Mouse (Mus musculus) embryonic facial prominence, embryonic 15.5 days (tissue): ENCODE results near the gene Zfp526. TPM values are rescaled to one million over a fixed set of nuclear protein-coding genes. Genes with fewer than 3 reads are reported as not detected.

ENCODE experiments used
- ATAC-seq: fragments of 200-750 bp; cut with Nextera tagmentation; 2 replicates; pipeline ENCODE4 v1.8.0; 2017; ENCODE audit warnings: low read depth, moderate TSS enrichment; ENCODE audit not compliant: insufficient number of reproducible peaks, low FRiP score, low TSS enrichment
- H3K27ac ChIP-seq: fragments of 300-500 bp; sonication (generic); replicated peaks from 2 replicates; pipeline ENCODE4 v1.5.1; 2015; ENCODE audit warnings: mild to moderate bottlenecking, inconsistent platforms
- H3K27me3 ChIP-seq: fragments of 300-500 bp; sonication (generic); 2 replicates; pipeline ENCODE4 v1.6.1; 2015; ENCODE audit warnings: inconsistent platforms
- H3K36me3 ChIP-seq: fragments of 300-500 bp; sonication (generic); 2 replicates; pipeline ENCODE4 v1.6.1; 2015; ENCODE audit warnings: mild to moderate bottlenecking, inconsistent platforms
- H3K4me1 ChIP-seq: fragments of 300-500 bp; sonication (generic); 2 replicates; pipeline ENCODE4 v1.6.1; 2015; ENCODE audit warnings: inconsistent platforms
- H3K4me2 ChIP-seq: fragments of 300-500 bp; sonication (generic); replicated peaks from 2 replicates; pipeline ENCODE4 v1.6.1; 2015; ENCODE audit warnings: mild to moderate bottlenecking, inconsistent platforms
- H3K4me3 ChIP-seq: fragments of 300-500 bp; sonication (generic); replicated peaks from 2 replicates; pipeline ENCODE4 v1.5.1; 2015; ENCODE audit warnings: mild to moderate bottlenecking, inconsistent platforms
- H3K9ac ChIP-seq: fragments of 300-500 bp; sonication (generic); 2 replicates; pipeline ENCODE4 v1.6.1; 2015; ENCODE audit warnings: inconsistent platforms
- H3K9me3 ChIP-seq: fragments of 300-500 bp; sonication (generic); replicated peaks from 2 replicates; pipeline ENCODE4 v1.6.1; 2016; ENCODE audit warnings: inconsistent platforms
- WGBS: fragments of 180-500 bp; shearing (Covaris S2); methylation state at CpG from one replicate; pipeline ENCODE4 v1.1.7; 2015; 5-methylcytosine and 5-hydroxymethylcytosine counted together
- polyA plus RNA-seq: library from polyadenylated mRNA; unstranded; fragments of >200 nt; fragmentation: Nextera tagmentation; extraction: Ambion mirVana; gene quantifications from 2 replicates; pipeline ENCODE4 v1.2.1, GENCODE M21; 2015

The Zfp526 gene
- polyA plus RNA-seq, 1 experiment from 2014 or later = 3.3 TPM

DNA sequence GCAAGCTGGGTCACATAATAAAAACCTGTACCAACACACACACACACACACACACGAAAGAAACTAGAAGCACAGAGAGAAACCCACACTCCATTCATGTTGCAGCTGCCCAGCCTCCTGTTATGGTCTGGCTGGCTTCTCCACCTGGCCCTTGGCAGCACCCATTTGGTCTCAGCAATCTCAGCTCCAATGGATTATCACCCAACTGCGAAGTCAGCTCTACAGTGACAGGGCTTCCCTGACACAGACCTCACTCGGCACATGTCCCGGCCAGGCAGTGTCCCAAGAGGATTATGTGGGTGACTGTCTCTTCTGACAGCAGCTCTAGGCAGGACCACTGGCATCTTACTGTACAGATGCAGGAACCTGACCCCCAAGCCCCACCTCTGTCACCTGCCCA, 10.7 kb upstream of the Zfp526 start:
- Histone ChIP-seq H3K9me3 (no peaks in the 10 kb centered on the region), H3K27me3 (no peaks in the 10 kb centered on the region), H3K4me1 (no peaks in the 10 kb centered on the region), H3K36me3 (peaks cover 21% of the 10 kb centered on the region; the same call in 1 of the 2 replicates), H3K4me2 (no peak overlapping the region), H3K27ac (no peak overlapping the region), H3K9ac (no peak overlapping the region), H3K4me3 (no peak overlapping the region)
- WGBS = 85% methylated on average over 4 of the region's 4 CpGs
- ATAC-seq = no peak

DNA sequence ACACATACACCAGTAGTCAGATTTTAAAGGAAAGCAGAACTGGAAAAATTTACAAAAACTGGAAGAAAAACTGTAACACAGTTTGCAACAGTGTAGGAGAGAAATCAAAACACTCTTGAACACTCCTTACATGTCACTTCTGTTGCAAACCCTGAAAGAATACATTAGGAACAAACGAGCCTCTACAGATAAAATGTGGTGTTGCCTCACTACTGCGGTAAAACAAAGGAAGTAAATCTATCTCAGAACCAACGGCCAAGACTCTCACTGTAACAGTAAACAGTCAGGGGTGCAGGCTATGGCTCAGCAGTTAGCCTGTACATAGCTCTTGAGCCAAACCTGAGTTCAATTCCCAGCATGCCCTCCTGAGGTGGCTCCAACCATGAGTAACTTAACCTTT, 8.1 kb upstream of the Zfp526 start:
- no peaks in the 10 kb centered on the region for H3K27me3 ChIP-seq
- H3K9me3 ChIP-seq = no peaks in the 10 kb centered on the region
- no peak overlapping the region for H3K9ac ChIP-seq
- H3K4me2 ChIP-seq = no peak overlapping the region
- no peak overlapping the region for H3K4me3 ChIP-seq
- H3K27ac ChIP-seq = no peak overlapping the region
- no peak for ATAC-seq
- 68% methylated on average over 3 of the region's 3 CpGs for WGBS
- H3K36me3 ChIP-seq = peaks cover 22% of the 10 kb centered on the region; the same call in 1 of the 2 replicates
- H3K4me1 ChIP-seq = peaks cover 4% of the 10 kb centered on the region; the same call in 1 of the 2 replicates

DNA sequence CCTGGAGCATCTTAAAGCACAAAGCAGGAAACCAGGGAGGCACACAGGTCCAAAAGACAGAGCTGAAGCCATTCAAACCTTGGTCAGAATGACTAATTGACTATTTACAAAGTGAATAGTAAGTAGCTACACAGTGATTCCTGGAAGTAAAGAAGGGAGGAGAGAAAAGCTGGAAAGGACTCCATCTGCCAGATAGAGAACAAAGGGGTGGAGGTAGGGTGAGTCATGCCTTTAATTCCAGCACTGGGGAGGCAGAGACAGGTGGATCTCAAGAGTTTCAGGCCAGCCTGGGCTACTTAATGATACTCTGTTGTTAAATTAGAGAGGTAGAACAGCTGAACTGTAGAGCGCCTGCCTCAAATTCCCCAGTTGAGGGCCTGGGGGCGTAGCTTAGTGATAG, 7.1 kb upstream of the Zfp526 start:
- no peak overlapping the region for H3K9ac ChIP-seq
- peaks cover 13% of the 10 kb centered on the region for H3K4me1 ChIP-seq
- no peaks in the 10 kb centered on the region for H3K9me3 ChIP-seq
- H3K36me3 ChIP-seq = peaks cover 22% of the 10 kb centered on the region; the same call in 1 of the 2 replicates
- H3K27me3 ChIP-seq = no peaks in the 10 kb centered on the region
- H3K4me2 ChIP-seq = no peak overlapping the region
- WGBS = 85% methylated on average over 2 of the region's 2 CpGs
- ATAC-seq = no peak
- no peak overlapping the region for H3K27ac ChIP-seq
- H3K4me3 ChIP-seq = no peak overlapping the region

DNA sequence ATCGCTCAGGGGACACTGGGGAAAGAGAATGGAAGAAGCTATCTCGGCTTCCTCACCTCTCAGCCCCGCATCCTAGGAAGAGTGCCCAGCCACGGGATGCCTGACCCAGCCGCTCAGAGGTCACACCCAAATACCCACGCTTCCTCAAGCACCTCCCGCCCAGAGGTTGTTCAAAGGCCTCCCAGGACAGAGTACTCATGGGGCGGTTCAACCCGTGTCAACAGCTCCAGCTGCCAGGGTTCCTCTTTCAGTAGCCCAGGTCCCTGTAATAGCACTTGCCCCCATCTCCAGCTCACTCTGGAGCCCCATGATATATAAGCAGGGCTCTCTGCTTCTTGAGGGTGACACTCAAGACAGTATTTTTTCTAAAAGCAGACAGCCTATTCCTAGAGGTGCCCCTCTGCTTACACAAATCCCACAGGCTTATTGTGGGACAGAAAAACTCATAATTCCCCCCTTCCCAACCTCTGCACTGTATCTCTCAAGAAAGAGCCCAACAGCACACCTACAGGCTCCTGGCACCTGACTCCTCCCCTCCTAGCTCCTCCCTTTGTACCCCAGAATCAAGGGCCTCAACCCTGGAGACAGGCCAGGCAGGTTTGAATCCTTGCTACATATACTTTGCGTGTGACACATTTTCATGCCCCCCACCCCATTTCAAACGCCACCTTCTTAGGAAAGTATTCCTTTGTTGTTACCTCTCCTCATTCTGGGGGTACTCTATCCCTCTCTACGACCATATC, 3.4 kb upstream of the Zfp526 start:
- WGBS = 52% methylated on average over 12 of the region's 12 CpGs
- 0 out of 2 replicates have a peak overlapping the region, but pooled peaks have one; percentile 68 for H3K27ac ChIP-seq
- ATAC-seq = no peak

DNA sequence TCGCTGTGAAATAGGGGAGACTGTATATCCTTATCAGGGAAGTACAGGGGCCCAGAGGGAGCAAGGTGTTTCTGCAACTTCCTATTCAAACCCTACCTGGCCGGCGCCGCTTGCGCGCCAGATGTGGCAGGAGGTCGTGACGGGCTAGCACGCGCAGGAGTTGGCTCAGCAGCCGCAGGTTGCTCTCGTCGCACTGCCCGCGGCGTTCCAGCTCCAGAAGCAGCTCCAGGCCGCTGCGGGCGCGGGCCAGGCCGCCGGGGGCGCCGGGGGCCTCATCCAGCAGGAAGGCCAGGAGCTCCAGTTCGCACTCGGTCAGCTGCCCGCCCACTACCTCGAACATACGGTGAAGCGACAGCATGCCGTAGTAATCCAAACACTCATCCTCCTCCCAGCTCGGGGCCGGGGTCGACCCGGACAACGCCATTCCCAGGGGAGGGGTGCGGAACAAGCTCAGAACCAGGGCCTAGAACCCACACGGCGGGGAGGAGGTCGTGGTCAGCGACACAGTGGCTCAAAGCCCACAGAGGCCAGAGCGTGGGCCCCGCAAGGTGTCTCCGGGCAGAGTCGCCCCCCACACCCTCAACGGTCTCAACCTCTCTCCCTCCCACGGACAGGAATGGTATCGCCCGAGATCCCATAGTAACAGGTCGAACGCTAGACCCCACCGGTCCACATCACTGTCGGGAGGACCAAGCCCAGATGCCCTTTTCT, 2.4 kb upstream of the Zfp526 start:
- ATAC-seq = no peak
- Histone ChIP-seq H3K27me3 (no peaks in the 10 kb centered on the region), H3K27ac (peak overlapping the region; percentile 75), H3K36me3 (0 out of 2 replicates have a peak, but pooled peaks cover 6% of the 10 kb centered on the region), H3K9ac (peak overlapping the region; percentile 67), H3K4me2 (peak overlapping the region; percentile 94), H3K9me3 (no peaks in the 10 kb centered on the region), H3K4me1 (peaks cover 38% of the 10 kb centered on the region), H3K4me3 (peak overlapping the region; percentile 82)
- under 1% methylated on average over 53 of the region's 53 CpGs for WGBS

More for the DNA sequence above, 3.4 kb upstream of the Zfp526 start:
- H3K4me1 ChIP-seq = peaks cover 37% of the 10 kb centered on the region
- peak overlapping the region; percentile 82 for H3K4me3 ChIP-seq
- no peaks in the 10 kb centered on the region for H3K27me3 ChIP-seq
- peak overlapping the region; percentile 94; the same call in 1 of the 2 replicates for H3K4me2 ChIP-seq
- H3K9ac ChIP-seq = no peak overlapping the region
- no peaks in the 10 kb centered on the region for H3K9me3 ChIP-seq
- H3K36me3 ChIP-seq = 0 out of 2 replicates have a peak, but pooled peaks cover 6% of the 10 kb centered on the region

DNA sequence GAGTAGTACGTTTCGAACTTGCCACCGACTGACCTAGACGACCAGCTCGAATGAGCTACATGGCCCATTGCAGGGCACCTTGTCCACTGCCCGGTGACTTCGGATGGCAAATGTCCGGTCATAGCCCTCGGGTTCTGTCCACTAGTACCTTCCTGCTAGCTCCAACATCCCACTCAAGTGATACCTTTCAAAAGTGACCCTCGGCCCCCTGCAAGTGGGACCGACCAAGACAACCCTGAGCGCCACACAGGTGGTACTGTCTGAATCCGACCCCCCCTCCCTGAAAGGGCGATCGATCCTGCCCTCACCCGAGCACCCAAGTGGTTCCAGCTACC, 1.8 kb upstream of the Zfp526 start:
- no peaks in the 10 kb centered on the region for H3K27me3 ChIP-seq
- under 1% methylated on average over 16 of the region's 16 CpGs for WGBS
- peak overlapping the region; percentile 82 for H3K4me3 ChIP-seq
- H3K27ac ChIP-seq = peak overlapping the region; percentile 75
- peaks cover 38% of the 10 kb centered on the region for H3K4me1 ChIP-seq
- peak; percentile 0; the same call in 1 of the 2 replicates for ATAC-seq
- peaks cover 10% of the 10 kb centered on the region for H3K36me3 ChIP-seq
- H3K9ac ChIP-seq = peak overlapping the region; percentile 67
- peak overlapping the region; percentile 94 for H3K4me2 ChIP-seq
- H3K9me3 ChIP-seq = no peaks in the 10 kb centered on the region

DNA sequence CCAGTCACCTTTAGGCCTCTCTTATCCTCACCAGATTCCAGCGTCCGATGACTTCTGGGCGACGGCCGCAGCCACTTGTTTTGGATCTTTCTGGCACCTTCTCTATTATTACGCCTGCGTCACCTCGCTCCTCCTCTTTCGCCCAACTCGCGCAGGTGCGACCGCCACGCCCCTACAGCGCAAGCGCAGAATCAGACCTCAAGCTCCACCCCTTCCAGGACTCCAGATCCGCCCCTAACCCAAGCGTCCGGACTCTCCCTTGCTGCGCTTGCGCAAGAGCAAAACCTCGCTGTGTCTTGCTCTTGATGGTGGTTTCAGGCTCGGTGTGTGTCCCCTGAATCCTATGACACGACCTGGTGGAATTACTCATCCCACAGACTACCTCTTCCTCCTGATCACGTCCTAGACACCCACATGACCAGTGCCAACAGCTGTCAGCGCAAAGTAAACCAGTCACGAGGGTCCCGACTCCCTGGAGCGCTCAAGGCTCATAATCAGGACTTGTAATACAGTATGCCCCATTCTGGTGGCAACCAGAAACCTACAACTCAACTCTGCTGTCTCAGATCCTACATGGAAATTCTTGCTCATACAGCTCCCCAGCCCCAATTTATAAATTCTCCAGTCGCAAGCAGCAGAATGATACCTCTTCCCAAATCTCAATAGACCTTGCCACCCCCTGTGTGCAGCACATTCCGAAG, 1.3 kb upstream of the Zfp526 start:
- peaks cover 38% of the 10 kb centered on the region for H3K4me1 ChIP-seq
- 3% methylated on average over 31 of the region's 31 CpGs for WGBS
- H3K4me2 ChIP-seq = peak overlapping the region; percentile 94
- H3K9ac ChIP-seq = peak overlapping the region; percentile 67
- peaks cover 15% of the 10 kb centered on the region for H3K36me3 ChIP-seq
- ATAC-seq = peak; percentile 78
- H3K9me3 ChIP-seq = no peaks in the 10 kb centered on the region
- peak overlapping the region; percentile 93 for H3K27ac ChIP-seq
- H3K27me3 ChIP-seq = no peaks in the 10 kb centered on the region
- peak overlapping the region; percentile 82 for H3K4me3 ChIP-seq

DNA sequence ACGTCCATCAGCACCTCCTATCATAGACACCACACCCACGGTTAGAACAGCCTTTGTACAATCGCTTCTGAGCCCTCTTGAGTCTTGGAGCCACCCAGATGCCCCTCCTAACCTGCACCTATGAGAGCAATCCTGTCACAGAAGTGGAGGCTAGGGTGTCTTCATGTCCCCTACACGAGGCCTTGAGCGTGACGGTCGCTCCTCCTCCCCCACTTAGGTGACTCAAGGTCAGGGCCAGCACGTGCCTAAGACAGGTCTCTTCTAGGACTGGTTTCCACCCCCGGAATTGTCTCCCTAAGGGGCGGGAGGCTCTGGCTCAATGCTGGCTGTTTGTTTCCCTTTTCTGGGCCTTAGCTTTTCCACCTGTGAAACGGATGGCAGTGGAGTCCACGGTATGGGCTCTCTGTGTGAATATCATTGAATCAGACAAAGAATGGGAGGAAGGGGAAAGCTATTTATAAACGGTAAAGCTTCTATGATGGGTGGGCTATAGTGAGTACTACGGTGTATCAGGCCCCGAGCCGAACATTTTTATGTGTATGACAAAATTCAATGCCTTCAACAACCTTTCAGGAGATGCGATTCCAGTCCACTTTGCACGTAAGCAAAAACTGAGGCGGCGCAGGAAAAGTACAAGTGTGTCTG, 646 bp upstream of the Zfp526 start, which contains the start of gene Dedd2:
Dedd2 (minus strand) TSS at position 159 of the 645 bp plus-strand sequence.
- peaks cover 16% of the 10 kb centered on the region for H3K36me3 ChIP-seq
- ATAC-seq = no peak
- peak within 1 kb of the TSS; percentile 93 for H3K27ac ChIP-seq
- WGBS = 3% methylated on average over 20 of the region's 20 CpGs
- peak within 1 kb of the TSS; percentile 67 for H3K9ac ChIP-seq
- peak within 1 kb of the TSS; percentile 94 for H3K4me2 ChIP-seq
- H3K4me3 ChIP-seq = peak within 1 kb of the TSS; percentile 82
- peaks cover 38% of the 10 kb centered on the region for H3K4me1 ChIP-seq
- H3K27me3 ChIP-seq = no peaks in the 10 kb centered on the region
- H3K9me3 ChIP-seq = no peaks in the 10 kb centered on the region

DNA sequence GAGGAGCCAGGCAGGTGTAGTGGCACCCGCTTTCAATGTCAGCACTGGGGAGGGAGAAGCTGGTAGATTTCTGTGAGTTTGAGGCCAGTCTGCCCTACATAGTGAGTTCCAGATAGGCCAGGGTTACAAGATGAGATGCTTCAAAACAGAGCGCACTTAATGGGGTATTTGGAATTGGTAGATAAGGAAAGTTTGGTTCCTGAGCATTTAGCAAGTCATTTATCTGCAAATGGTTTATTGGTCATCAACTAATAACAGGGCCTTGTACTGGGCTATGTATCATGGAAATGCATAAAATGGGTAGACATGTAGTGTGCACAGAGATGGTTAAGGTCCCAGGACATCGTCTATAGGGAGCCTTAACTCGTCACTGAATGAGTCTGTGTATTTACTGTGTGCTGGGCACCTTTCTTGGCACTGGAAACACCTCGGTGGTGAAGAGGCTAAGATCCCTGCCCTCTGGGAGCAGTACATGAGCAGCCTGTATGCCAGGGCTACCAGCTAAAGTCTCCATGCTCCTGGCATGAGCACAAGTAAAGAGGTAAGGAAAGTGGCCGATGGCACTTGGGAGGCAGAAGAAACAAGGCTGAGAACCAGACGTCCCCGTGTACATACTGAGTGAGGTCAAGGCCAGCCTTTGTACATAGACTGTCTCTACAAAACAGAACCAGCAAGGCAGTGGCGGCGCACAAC, 1.2 kb downstream of the Zfp526 start:
- WGBS = 89% methylated on average over 10 of the region's 10 CpGs
- Histone ChIP-seq H3K4me3 (peak overlapping the region; percentile 82), H3K4me2 (peak overlapping the region; percentile 94), H3K27ac (no peak overlapping the region), H3K36me3 (peaks cover 34% of the 10 kb centered on the region), H3K9ac (peak overlapping the region; percentile 67), H3K4me1 (peaks cover 38% of the 10 kb centered on the region), H3K27me3 (no peaks in the 10 kb centered on the region), H3K9me3 (no peaks in the 10 kb centered on the region)
- no peak for ATAC-seq

DNA sequence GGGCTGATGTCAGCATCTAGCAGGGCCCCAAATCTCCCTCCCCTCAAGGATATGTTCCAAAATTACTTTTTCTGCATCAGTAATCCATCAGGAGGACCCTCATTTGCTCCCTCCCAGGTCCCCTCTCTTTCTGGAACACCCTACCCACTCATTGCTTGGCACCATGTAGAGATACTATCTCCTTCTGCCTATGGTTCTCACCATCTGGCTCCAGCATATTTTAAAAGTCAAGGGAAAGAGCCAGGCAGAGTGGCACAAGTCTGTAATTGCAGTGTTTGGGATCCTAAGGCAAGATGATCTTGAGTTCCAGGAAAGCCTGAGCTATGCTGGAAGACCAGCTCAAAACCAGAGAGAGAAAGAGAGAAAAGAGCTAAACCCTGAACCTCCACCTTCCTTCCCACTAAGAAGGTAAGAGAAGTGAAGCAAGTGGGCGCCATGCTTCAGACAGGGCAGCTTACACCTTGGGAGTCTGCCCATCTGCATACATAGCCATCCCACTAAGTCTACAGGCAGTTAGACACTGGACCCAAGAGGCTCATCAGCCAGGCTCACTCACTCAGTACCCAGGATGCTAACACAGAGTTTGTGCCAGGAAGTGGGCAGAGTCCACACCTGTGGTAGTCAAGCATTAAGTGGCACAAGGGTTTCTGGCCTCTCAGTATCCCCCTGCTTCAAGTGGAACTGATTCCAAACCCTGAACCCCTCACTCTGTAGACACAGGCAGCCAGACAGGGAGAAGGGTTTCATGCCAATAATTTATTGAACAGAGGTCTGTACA, 6.5 kb downstream of the Zfp526 start:
- Histone ChIP-seq H3K27ac (no peak overlapping the region), H3K9ac (no peak overlapping the region), H3K9me3 (no peaks in the 10 kb centered on the region), H3K4me1 (peaks cover 7% of the 10 kb centered on the region), H3K4me2 (no peak overlapping the region), H3K36me3 (peaks cover 86% of the 10 kb centered on the region), H3K27me3 (no peaks in the 10 kb centered on the region), H3K4me3 (no peak overlapping the region)
- ATAC-seq = no peak
- WGBS = 88% methylated on average over 1 of the region's 1 CpGs
